ENCODE assay signal across 13 mouse cellular contexts in genomic region chr11:25063978-25064377, GRCm38 (mm10).
"Had no signal": no experiment of that assay in that cellular context is flagged by ENCODE, and none has a peak within 500 bp of the region (broad histone marks: within the 10 kb centered on the region; RNA-seq: fewer than 3 reads in every experiment).

No protein-coding gene starts in this region.

- H3K9me3 ChIP-seq: limb, embryonic 12.5 days; midbrain, embryonic 13.5 days; neural tube, embryonic 12.5 days had no signal

- H3K27ac ChIP-seq: layer of hippocampus, adult 2 months; limb, embryonic 12.5 days; liver, embryonic 14.5 days; midbrain, embryonic 13.5 days; neural tube, embryonic 12.5 days had no signal

- H3K4me1 ChIP-seq: limb, embryonic 12.5 days had no signal

- H3K27me3 ChIP-seq: limb, embryonic 12.5 days; midbrain, embryonic 13.5 days; neural tube, embryonic 12.5 days had no signal

- ATAC-seq: midbrain, embryonic 13.5 days had no signal

- H3K9ac ChIP-seq: limb, embryonic 12.5 days; liver, embryonic 14.5 days; midbrain, embryonic 13.5 days; neural tube, embryonic 12.5 days had no signal

- DNase-seq: kidney, adult 18-20 months; kidney, postnatal 10 days; kidney, postnatal 4 days; lung, adult 18-20 months; lung, postnatal 10 days; retina, postnatal 1 day; thymus, adult 18-20 months; thymus, postnatal 14 days had no signal

- H3K36me3 ChIP-seq: limb, embryonic 12.5 days; midbrain, embryonic 13.5 days; neural tube, embryonic 12.5 days had no signal

- H3K4me2 ChIP-seq: limb, embryonic 12.5 days; midbrain, embryonic 13.5 days; neural tube, embryonic 12.5 days had no signal

- H3K4me3 ChIP-seq: layer of hippocampus, adult 2 months; limb, embryonic 12.5 days; midbrain, embryonic 13.5 days; neural tube, embryonic 12.5 days had no signal
